ENCODE assay signal across 8 mouse cellular contexts in the genomic region with DNA sequence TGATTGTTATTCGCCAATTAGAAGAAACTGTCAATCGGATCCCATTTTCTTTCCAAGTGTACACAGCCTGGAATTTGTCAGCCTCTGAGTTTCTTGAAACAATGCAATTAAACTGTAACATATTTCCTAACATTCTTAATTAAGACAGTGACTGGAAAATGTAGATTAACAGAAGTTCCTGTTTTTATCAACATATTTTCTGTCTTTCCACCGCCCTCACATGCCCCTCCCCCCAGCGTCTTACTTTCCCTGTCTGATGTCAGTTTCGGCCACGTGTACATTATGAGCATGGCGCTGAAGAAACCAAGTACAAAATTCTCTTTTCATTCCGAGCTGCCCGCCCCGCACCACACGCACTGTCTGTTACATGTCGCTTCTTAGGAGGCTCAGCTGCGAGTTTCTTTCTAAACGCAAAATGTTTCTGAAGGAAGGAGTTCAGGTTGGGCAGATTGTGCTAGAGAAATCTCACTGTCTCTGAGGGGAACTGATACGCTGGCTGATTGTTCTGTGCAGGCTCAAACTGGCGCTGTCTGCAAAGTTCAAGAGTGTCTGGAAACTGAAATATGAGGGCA.
DNase-seq lines count a peak whose midpoint lies in the region; ATAC-seq and TF ChIP-seq lines count a peak whose summit lies in the region.

No protein-coding gene starts in this region.

- intact Hi-C loops in heart, postnatal 10 days (cut with DNase I): no loop called here

- H3K9me3 ChIP-seq in embryonic facial prominence, embryonic 10.5 days: no peaks in the 10 kb centered on the region
- H3K9me3 ChIP-seq in liver, postnatal 0 days (ENCODE audit: low read length): no peaks in the 10 kb centered on the region
- no peaks in the 10 kb centered on the region for H3K9me3 ChIP-seq in neural tube, embryonic 14.5 days (ENCODE audit: control insufficient read depth, low read length)

- TF ChIP-seq CTCF in liver, postnatal 0 days (IDR thresholded peaks at IDR 0.05; ENCODE audit: low read depth): no peak

- H3K27ac ChIP-seq in embryonic facial prominence, embryonic 10.5 days (replicated peaks): peak overlapping the region; percentile 86
- H3K27ac ChIP-seq in liver, postnatal 0 days (ENCODE audit: low read depth): 0 out of 2 replicates have a peak overlapping the region, but pooled peaks have one; percentile 5
- H3K27ac ChIP-seq in neural tube, embryonic 14.5 days (ENCODE audit: low read depth, low read length): no peak overlapping the region

- peak; percentile 70 to 76 for DNase-seq in cerebellum, postnatal 14 days
- DNase-seq in embryonic facial prominence, embryonic 10.5 days (ENCODE audit: low spot score): peak; percentile 46
- peak; percentile 42 to 51 for DNase-seq in heart, postnatal 10 days
- peak; percentile 26 to 63 for DNase-seq in kidney, postnatal 36 days
- peak; percentile 57 for DNase-seq in liver, postnatal 0 days
- DNase-seq in thymus, postnatal 4 days: peak; percentile 78

- H3K9ac ChIP-seq in liver, postnatal 0 days (replicated peaks): no peak overlapping the region
- H3K9ac ChIP-seq in neural tube, embryonic 14.5 days (replicated peaks; ENCODE audit: low read depth, low read length): no peak overlapping the region

- peak overlapping the region; percentile 56 for H3K4me2 ChIP-seq in liver, postnatal 0 days (ENCODE audit: low read depth, low read length)
- peak overlapping the region; percentile 11; the same call in 1 of the 2 replicates for H3K4me2 ChIP-seq in neural tube, embryonic 14.5 days (ENCODE audit: low read depth, low read length)

- H3K36me3 ChIP-seq in embryonic facial prominence, embryonic 10.5 days (replicated peaks): no peaks in the 10 kb centered on the region
- no peaks in the 10 kb centered on the region for H3K36me3 ChIP-seq in liver, postnatal 0 days (replicated peaks; ENCODE audit: insufficient read depth, low read length)
- no peaks in the 10 kb centered on the region for H3K36me3 ChIP-seq in neural tube, embryonic 14.5 days (ENCODE audit: control insufficient read depth, insufficient read depth, low read length)

- 0 out of 2 replicates have a peak overlapping the region, but pooled peaks have one; percentile 0 for H3K4me3 ChIP-seq in embryonic facial prominence, embryonic 10.5 days
- H3K4me3 ChIP-seq in liver, postnatal 0 days (ENCODE audit: low read depth, low read length): 0 out of 2 replicates have a peak overlapping the region, but pooled peaks have one; percentile 0
- no peak overlapping the region for H3K4me3 ChIP-seq in neural tube, embryonic 14.5 days (ENCODE audit: low read depth, low read length)

- ATAC-seq in cerebellum, adult (ENCODE audit: insufficient number of reproducible peaks, low FRiP score, low TSS enrichment): no peak
- ATAC-seq in liver, postnatal 0 days: peak; percentile 34; the same call in 1 of the 2 replicates
- ATAC-seq in neural tube, embryonic 14.5 days (ENCODE audit: low read depth): no peak

- 48% methylated on average over 16 of the region's 16 CpGs for WGBS in embryonic facial prominence, embryonic 10.5 days
- WGBS in liver, postnatal 0 days (ENCODE audit: insufficient replicate concordance): 29% methylated on average over 16 of the region's 16 CpGs
- 22% methylated on average over 16 of the region's 16 CpGs for WGBS in neural tube, embryonic 14.5 days

- peaks cover 73% of the 10 kb centered on the region for H3K4me1 ChIP-seq in embryonic facial prominence, embryonic 10.5 days
- H3K4me1 ChIP-seq in liver, postnatal 0 days (ENCODE audit: insufficient read depth): peaks cover 16% of the 10 kb centered on the region
- peaks cover 35% of the 10 kb centered on the region for H3K4me1 ChIP-seq in neural tube, embryonic 14.5 days (ENCODE audit: control insufficient read depth, insufficient read depth, low read length)

- no peak for TF ChIP-seq EP300 in liver, postnatal 0 days (IDR thresholded peaks at IDR 0.05; ENCODE audit: low read depth)

- peaks cover 9% of the 10 kb centered on the region for H3K27me3 ChIP-seq in embryonic facial prominence, embryonic 10.5 days (replicated peaks; ENCODE audit: low read depth, poor library complexity, severe bottlenecking)
- no peaks in the 10 kb centered on the region for H3K27me3 ChIP-seq in liver, postnatal 0 days (ENCODE audit: insufficient read depth, low read length)
- H3K27me3 ChIP-seq in neural tube, embryonic 14.5 days (ENCODE audit: control insufficient read depth, insufficient read depth, low read length): no peaks in the 10 kb centered on the region
